Mouse (Mus musculus) limb, embryonic 15.5 days (tissue): ENCODE measurements at regions not wholly inside any gene's neighbourhood (a gene's known extent, or its start where the extent isn't known, plus 50 kb on each side); places are given as distances from the start of the nearest gene placed in this dataset.

ENCODE experiments used
- ATAC-seq: fragments of 200-750 bp; cut with Nextera tagmentation; 2 replicates; pipeline ENCODE4 v1.8.0; 2017; ENCODE audit warnings: low read depth, moderate TSS enrichment; ENCODE audit not compliant: insufficient number of reproducible peaks, low FRiP score, low TSS enrichment
- H3K27ac ChIP-seq: fragments of 300-500 bp; sonication (generic); 2 replicates; pipeline ENCODE4 v1.5.1; 2015; ENCODE audit warnings: moderate library complexity, mild to moderate bottlenecking, inconsistent platforms
- H3K27me3 ChIP-seq: fragments of 300-500 bp; sonication (generic); 2 replicates; pipeline ENCODE4 v1.6.1; 2015; ENCODE audit warnings: inconsistent platforms
- H3K36me3 ChIP-seq: fragments of 300-500 bp; sonication (generic); 2 replicates; pipeline ENCODE4 v1.6.1; 2015; ENCODE audit warnings: inconsistent platforms
- H3K4me1 ChIP-seq: fragments of 300-500 bp; sonication (generic); 2 replicates; pipeline ENCODE4 v1.6.1; 2015; ENCODE audit warnings: inconsistent platforms
- H3K4me2 ChIP-seq: fragments of 300-500 bp; sonication (generic); 2 replicates; pipeline ENCODE4 v1.6.1; 2015; ENCODE audit warnings: mild to moderate bottlenecking, inconsistent platforms
- H3K4me3 ChIP-seq: fragments of 300-500 bp; sonication (generic); 2 replicates; pipeline ENCODE4 v1.5.1; 2015; ENCODE audit warnings: mild to moderate bottlenecking, inconsistent platforms
- H3K9ac ChIP-seq: fragments of 300-500 bp; sonication (generic); 2 replicates; pipeline ENCODE4 v1.6.1; 2015; ENCODE audit warnings: inconsistent platforms
- H3K9me3 ChIP-seq: fragments of 300-500 bp; sonication (generic); 2 replicates; pipeline ENCODE4 v1.6.1; 2016; ENCODE audit warnings: inconsistent platforms
- WGBS: fragments of 180-500 bp; shearing (Covaris S2); methylation state at CpG from one replicate; pipeline ENCODE4 v1.1.7; 2015; 5-methylcytosine and 5-hydroxymethylcytosine counted together

- ATAC-seq, result no peak
- Histone ChIP-seq H3K27me3 (no peaks in the 10 kb centered on the region), H3K27ac (no peak overlapping the region), H3K4me1 (no peaks in the 10 kb centered on the region), H3K36me3 (no peaks in the 10 kb centered on the region), H3K9me3 (no peaks in the 10 kb centered on the region), H3K4me3 (no peak overlapping the region), H3K4me2 (no peak overlapping the region), H3K9ac (no peak overlapping the region)
- WGBS, result 73% methylated on average over 3 of the region's 3 CpGs
These were observed 384.8 kb upstream of the Ccnh start for GRCm38 (mm10) chr13:84804241-84804980.

DNA sequence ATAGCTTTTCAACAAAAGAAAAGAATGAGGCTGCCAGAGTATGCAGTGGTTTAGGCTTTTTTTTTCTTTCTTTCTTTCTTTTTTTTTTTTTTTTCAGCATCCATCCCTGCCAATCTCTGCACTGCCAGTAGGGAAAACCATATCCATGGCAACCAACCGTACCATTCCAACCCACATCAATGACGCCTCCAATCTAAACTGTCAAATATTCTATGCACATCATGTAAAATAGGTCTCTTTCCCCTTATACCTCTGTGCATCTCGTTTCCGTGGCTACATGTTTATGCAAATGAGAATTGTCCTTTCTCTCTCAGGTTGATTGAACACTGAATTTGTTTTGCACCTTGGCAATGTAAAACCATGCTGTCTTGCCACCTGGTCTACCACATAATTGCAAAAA lies 384.0 kb upstream of the Ccnh start:
- no peak overlapping the region for H3K4me2 ChIP-seq
- H3K9ac ChIP-seq, result no peak overlapping the region
- no peaks in the 10 kb centered on the region for H3K27me3 ChIP-seq
- 81% methylated on average over 4 of the region's 4 CpGs for WGBS
- H3K4me3 ChIP-seq, result no peak overlapping the region
- no peaks in the 10 kb centered on the region for H3K4me1 ChIP-seq
- ATAC-seq, result no peak
- no peaks in the 10 kb centered on the region for H3K36me3 ChIP-seq
- no peaks in the 10 kb centered on the region for H3K9me3 ChIP-seq
- no peak overlapping the region for H3K27ac ChIP-seq

- Histone ChIP-seq H3K27me3 (no peaks in the 10 kb centered on the region), H3K27ac (no peak overlapping the region), H3K4me1 (no peaks in the 10 kb centered on the region), H3K4me2 (no peak overlapping the region), H3K36me3 (no peaks in the 10 kb centered on the region), H3K4me3 (no peak overlapping the region), H3K9ac (no peak overlapping the region), H3K9me3 (no peaks in the 10 kb centered on the region)
- 0 out of 2 replicates have a peak, but pooled peaks have one; percentile 63 for ATAC-seq
- WGBS, result 93% methylated on average over 3 of the region's 3 CpGs
These were observed 379.6 kb upstream of the Ccnh start for GRCm38 (mm10) chr13:84809605-84810004.
